Mouse (Mus musculus) gastrocnemius, postnatal 10 days (tissue): Measurements from ENCODE around the gene Obsl1. TPM values are rescaled to one million over a fixed set of nuclear protein-coding genes. Genes with fewer than 3 reads are reported as not detected.

Experiments
- DNase-seq: peaks from one replicate; pipeline ENCODE4 v3.0.0; 2021; ENCODE audit warnings: mixed read lengths
- total RNA-seq, 2 experiments: library from RNA; stranded (reverse); gene quantifications; 2 replicates each; pipeline ENCODE4 v1.2.3; 2021

Obsl1 gene
- total RNA-seq, 2 experiments from 2014 or later, result 107 to 122 TPM

- DNase-seq, result no peak
Measured at GRCm38 (mm10) chr1:75487040-75487404, 19.2 kb downstream of the Obsl1 start.

DNA sequence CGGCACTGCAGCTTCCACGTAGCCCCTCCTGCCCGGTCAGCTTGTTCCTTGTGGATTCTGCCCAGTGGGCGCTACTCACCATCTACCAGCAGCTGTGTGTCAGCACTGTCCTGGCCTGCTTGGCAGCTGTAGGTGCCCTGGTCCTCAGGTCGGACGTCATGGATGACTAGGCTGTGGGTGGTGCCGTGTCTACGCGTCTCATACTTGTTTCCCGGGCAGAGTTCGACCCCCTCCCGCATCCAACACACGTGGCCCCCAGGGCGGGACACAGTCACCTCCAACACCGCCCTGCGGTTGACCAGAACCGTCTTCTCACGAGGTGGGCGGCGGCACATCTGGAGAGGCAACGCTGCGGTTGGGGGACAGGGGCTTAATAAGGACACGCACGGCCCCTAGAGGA, 19.7 kb downstream of the Obsl1 start:
- no peak for DNase-seq

DNA sequence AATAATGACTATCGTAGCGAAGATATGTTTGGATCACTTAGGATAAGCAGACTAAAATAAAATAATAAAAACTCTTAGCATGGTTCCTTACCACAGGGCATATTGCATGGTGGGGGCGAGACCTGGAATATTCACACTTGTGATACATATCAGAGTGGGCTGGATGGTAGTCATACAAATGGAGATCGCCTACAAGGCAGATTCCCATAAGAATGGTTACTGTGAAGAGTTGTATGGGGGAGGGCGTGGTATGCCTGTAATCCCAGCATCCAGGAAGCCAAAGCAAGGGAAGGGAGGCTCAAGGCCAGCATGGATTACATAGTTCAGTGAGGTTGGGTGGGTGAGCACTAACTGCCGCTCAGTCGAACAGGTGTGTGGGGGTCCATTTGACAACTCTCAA, 25.5 kb downstream of the Obsl1 start:
- no peak for DNase-seq

GRCm38 (mm10) chr1:75480036-75480435, 26.2 kb downstream of the Obsl1 start:
- DNase-seq, result no peak

DNA sequence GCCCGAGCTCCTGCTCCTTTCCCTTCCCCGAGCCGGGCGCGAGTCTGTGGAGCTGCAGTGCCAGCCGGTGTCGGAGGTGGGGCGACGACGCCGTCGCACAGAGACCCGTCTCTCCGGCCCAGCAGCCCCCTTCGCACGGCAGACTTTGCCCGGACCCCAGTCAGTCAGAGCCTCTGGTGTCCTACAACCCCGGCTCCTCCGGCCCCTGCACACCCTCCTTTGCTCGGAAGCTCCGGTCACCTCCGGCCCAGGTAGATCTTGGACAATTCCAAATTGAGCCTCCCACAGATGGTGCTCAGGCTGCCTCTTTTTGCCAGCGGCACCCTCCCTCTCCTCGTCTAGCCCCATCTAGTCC, 26.6 kb downstream of the Obsl1 start:
- no peak for DNase-seq

DNA sequence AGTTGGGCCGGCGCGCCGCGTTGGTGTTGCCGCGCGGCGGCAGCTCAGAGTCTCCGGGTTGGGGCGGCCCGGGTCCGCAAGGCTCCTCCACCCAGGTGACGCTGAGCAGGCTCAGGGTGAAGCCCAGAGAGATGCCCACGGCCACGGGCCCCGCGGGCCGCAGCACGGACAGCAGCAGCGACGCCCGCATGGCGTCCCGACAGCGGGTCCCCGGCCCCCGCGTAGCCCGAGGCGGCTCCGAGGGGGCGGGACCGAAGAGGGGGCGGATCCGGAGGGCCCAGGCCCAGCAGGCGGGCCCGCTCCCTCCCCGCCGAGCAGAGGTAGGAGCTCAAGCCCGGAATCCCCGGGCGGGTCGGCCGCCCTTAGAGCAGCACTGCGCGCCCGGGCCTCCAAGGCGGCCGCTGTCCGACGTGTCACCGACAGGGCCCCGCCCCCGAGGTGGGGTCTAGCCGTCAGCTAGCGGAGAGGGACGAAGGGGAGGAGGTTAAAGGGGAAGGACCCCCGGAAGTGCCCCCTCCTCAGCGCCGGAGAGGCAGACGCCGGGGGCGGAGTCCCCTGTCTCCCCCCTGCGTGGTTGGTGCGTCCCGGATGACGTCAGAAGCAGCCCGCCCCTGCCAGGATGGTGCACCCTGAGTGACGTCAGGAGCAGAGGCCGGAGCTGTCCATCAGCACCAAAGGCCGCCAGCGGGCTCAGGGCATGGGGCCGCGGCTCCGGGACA, 27.2 kb downstream of the Obsl1 start, which contains the start of the genes Chpf and Tmem198:
Gene Chpf, minus strand, starts transcription at position 392 of the 719 bp plus-strand sequence.
Gene Tmem198, plus strand, starts transcription at position 617 of the 719 bp plus-strand sequence.
- peak; percentile 93 for DNase-seq

DNA sequence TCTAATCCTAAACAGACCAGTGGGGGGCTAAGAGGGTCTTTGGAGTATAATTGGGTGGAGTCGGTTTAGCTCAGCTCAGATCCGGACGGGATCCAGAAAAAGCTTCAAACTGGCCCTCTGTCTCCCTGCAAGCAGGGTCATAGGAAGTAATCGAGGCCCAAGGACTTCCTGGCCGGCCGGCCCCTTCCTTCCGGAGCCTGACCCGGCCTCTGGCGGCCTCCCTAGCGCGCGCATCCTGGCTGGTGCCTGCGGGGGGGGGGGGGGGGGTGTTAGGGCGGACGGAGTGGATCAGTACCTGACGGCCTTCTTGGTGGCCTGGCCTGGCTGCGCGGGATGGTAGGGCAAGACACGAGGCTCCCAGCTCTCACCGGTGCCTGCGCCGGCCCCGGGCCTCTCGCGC, 27.8 kb downstream of the Obsl1 start:
- no peak for DNase-seq

- DNase-seq, result no peak
Measured at GRCm38 (mm10) chr1:75477966-75478290, 28.3 kb downstream of the Obsl1 start.

DNA sequence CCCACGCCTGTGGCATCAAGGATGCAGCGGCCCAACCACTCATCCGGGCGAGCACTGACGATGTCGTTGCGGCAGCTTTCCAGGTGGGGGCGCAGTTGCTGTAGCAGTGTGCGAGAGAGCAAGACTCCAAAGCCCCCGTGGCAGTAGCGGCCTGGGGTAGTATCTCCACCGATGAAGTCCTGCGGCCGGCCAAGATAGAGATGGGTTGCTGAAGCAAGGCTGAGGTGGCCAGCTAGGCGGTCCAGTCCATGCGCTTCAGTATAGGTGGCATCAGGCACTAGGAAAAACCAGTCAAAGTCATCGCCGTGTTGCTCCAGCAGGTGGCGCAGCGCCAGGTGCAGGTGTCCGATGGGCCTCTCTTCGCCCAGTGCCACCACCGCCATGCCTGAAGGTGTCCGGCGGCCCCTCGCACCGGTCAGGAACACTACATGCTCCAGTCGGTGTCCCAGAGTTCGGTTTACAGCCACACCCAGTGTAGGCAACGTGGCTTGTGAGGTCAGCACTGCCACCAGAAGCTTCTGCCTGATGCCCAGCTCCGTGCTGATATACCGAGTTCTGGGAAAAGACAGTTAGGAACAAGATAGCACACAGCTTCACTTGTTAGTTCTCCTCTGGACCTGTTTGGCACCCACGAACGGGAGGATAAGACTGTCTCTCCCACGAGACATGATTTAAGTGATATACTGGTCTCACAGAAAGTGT, 28.8 kb downstream of the Obsl1 start:
- DNase-seq, result peak; percentile 84

- no peak for DNase-seq
Measured at GRCm38 (mm10) chr1:75476441-75476840, 29.8 kb downstream of the Obsl1 start.

DNA sequence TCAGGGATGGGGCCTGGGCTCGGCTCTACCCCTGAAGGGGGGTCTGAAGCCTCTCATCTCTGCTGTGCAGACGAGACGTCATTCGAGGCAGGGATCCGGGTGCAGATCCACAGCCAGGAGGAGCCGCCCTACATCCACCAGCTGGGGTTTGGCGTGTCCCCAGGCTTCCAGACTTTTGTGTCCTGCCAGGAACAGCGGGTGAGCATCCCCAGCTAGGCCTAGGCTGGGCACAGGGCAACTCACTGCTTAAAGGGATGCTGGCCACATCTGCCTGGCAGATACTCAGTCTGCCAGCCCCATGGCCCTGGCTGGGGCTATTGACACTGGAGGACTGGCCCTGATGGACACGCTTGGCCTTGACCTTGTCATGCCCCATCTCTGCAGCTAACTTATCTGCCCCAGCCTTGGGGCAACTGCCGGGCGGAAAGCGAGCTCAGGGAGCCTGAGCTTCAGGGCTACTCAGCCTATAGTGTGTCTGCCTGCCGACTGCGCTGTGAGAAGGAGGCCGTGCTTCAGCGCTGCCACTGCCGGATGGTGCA, 36.9 kb downstream of the Obsl1 start:
- DNase-seq, result no peak

DNA sequence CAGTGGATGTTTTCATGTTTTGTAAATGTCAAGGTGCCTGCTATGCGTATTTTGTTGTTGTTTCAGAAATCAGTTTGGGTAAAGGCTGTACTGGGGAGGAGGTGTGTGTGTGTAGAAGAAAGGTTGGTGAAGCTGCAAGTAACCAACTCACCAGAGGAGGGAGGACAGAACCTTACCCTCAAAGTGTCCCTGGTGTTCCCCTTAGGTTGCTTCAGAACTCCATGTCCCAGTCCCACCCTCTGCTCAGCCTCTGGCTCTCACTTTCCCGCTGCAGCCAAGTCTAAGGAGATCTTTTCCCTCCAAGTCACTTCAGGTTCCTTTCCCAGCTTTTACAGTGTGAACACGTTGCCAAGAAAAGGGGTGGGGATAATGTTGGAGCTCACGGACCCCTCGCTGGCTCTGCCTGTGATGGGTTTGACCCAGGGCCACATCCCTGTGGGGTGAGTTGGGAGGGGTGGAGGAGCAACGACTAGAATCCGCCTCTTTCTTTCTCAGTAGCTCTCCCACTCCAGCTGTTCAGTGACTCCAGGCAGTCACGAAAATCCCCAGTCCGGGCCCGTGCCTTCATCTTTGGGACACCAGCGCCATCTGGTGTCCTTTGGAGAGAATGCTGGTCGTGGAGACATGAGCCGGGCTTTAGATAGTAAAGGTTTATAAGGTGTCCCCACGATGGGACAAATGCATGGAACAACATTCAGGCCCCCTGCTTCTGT, 38.9 kb downstream of the Obsl1 start:
- peak; percentile 78 for DNase-seq

DNA sequence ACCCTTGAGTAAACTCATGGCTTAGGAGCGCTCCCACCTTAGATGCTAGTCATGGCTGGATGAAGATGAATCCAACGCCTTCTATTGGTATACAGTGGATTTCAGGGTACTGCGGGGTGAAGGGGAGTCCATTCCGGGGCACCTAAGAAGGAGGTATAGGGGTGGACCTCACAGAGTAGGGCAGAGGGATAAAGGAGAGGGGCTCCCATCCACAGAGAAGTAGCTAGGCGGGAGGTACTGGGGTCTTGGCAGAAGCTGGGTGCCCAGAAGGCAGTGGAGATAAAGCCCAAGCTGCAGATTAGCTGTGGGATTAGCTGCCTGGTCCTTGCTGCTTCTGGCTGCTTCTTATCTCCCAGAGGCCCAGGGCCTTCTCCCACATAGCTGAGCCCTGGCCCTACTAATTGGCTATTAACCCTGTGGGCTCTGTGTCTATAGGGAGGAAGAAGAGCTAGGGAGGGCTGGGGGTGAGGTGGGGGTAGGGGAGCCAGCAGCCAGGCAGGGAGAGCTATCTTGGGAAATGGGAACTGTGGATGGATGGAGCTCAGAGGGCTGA, 42.5 kb downstream of the Obsl1 start:
- DNase-seq, result no peak

DNA sequence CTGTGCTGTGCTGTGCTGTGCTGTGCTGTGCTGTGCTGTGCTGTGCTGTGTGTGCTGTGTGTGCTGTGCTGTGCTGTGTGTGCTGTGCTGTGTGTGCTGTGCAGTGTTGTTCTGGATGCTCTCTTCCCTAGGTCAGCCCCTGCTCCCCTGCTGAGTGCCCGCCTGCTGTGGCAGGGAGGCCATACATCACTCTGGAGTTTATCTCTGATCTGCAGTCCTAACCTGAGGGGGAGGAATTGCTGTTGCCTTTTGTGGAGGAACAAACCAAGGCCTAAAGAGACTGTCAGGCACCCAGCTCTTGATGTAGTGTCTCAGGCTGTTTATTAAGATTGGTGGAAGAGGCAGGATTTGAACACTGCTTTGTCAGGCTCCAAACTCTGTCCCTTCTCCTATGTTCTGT, 43.6 kb downstream of the Obsl1 start:
- no peak for DNase-seq

GRCm38 (mm10) chr1:75460297-75460696, 46.0 kb downstream of the Obsl1 start:
- no peak for DNase-seq

DNA sequence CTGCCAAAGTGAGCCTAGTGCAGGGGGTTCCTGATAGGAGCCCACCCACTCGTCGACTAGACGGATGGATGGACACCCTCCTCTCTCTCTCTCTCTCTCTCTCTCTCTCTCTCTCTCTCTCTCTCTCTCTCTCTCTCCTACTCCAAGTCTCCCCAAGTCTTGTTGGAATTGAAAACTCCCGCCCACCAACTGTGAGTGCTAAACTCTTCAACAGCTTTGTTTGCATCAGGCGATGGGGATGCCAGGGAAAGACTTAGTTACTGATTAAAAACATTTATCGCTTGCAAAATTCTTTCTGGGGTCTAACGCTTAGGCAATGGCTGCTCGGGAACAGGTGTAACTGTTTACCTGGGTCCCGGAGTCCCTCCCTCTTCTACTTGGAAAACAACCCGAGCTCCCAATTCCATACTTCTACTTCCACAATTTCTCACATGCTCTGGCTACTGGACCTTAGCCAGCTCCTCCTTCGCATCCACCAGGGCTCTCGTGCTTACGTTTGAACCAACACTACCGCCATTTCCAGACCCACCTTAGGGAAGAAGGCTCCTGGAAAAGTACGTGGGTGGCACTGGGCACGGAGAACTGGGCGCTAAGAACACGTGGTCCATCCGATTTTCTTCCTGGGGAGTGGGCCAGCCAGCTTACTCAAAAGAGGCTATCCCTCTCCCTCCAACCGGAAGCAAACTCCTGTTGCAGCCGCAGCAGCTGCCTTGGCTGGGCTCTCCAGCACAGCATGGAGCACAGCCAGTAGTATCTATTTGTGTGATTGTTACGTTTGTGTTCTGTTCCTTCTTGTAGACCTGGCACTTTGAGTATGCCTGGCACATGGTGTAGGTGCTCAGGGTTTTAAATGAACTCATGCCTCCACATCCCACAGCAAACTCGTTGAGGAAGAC, 47.2 kb downstream of the Obsl1 start:
- DNase-seq, result no peak

DNA sequence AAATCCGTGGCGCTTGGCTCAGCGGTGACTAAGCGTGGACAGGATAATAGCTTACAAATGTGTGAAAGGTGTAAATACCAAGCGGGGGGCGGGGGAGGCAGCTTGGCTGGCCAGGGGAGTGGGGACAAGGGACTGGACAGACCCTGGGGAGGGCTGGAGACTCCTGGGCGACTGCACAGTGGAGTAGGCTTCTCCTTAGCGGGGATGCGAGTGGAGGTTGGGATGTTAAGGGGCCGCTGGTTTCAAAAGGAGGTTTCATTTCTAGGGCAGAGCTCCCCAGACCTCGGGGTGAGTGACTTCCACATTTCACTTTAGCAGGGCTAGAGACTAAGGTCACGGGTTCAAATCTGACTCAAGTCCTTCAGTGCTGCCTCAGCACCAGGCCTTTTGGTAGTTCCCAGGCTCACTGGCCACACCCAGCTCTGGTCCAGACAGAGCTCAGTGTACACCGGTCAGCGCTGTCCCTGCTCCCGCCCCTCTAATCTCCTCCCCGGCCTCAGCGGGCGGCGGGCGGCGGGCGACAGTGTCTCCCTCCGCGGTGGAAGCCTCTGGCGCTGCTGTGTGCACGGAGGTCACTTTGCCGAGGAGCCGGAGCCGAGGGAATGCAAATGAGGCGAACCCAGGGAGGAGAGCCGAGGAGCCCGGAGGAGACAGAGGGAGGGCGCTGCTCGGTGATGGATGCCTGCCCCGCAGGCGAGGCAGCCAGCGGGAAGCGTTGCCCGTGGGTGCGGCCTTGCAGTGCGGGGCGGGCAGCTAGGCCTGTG, 48.0 kb downstream of the Obsl1 start:
- no peak for DNase-seq

DNA sequence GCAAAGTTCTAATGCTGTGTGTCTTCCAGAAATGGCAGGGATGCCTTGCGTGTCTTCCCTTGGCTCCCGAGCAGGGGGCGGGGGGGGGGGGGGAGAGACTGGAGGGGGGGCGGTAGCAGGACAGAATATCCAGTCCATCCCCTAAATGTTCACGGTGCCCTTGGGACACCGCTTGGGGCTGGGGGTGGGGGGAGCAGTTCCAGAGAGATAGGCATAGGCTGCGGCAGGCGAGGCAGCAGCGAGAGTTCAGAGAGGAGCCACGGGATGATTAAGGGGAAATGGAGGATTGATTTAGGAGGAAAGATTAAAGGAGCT, 48.6 kb downstream of the Obsl1 start:
- DNase-seq, result no peak

DNA sequence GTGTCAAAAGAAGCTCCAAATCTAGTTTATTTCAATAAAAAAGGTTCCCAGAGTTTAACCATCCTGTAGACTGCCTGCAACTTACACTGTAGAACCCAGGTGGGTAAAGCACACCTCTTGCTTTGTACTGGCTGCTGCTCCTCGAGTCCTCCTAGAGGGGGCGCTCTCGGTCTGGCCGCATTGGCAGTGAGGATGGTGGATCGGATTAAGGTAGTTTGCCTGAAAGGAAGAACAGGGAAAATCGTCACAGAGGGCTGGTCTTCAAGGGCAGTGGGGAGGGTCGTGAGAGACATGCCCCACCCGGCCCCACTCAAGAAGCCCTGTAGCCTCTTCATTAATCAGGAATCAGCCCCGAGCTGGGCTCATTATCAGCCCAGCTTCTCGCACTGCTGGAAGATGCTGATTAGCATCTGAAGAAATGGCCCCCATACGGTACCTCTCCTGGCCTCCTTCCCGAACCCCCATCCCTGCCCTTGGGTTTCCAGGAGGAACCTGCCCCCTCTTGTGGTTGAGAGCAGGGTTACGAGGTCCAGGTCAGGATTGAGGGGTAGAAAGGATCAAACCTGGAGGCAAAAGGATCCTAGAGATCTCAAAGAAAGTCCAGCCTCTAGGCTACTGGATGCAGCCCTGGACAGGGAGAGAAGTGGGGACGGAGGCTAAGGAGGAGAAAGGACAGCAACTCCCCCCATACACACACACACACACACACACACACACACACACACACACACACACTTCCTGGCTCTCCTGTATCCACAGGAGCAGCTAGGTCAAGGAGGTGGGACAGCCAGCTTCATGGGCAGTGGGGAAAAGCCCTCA, 49.3 kb downstream of the Obsl1 start:
- no peak for DNase-seq

- no peak for DNase-seq
Measured at GRCm38 (mm10) chr1:75455948-75456347, 50.3 kb downstream of the Obsl1 start.
